Mouse (Mus musculus): ENCODE data around the gene Olfr988.
A peak's percentile ranks its signal among the peaks of the same experiment; 100 is the strongest.
"Not testable (repeated sequence)": the region's sequence is repeated elsewhere in the genome, so short reads cannot be mapped to it uniquely, and the experiment has no call there.

Olfr988 gene

DNA sequence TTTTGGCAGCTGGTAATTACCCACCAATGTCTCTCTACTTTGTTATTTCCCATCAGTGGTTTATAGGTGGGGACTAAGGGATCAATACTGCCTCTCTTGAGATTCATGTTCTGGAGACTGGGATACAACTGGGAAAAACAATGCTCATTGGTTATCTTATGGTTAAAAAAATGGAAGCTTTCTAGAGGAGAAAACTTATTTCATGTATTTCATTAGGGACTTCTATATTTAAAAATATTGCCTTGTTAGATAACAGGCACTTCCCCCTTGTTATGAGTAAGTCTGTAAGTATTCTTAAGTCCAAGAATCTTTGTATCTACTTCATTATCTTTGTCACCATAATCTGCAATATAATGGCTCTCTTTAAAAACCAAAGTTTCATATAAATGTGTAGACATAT, at the start of gene Olfr988:
Olfr988 (minus strand) TSS at position 101 of the 400 bp plus-strand sequence.
- DNase-seq (ENCODE audit: extremely low read depth, low read depth), result not testable (repeated sequence)

DNA sequence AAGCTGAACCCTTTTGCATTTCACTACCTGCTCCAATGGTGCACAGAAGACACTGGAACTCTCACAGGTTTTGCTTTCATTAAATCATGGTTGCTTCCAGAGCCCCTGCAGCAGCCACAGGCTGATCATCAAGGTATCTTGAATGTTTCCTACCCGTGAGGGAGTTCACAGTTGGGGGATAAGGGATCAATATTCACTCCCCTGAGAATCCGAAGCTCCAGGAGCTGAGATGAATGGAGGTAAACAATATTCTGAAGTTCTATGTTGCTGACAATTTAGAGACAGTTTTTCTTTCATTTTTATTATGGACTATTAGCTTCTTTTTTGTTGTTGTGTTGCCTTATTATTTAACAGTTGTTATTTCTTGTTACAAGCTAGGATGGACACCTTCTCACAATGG, 46.3 kb upstream of the Olfr988 start, which contains the start of gene Olfr992:
Olfr992 (minus strand) TSS at position 101 of the 400 bp plus-strand sequence.
- DNase-seq (ENCODE audit: extremely low read depth, low read depth), result no peak

DNA sequence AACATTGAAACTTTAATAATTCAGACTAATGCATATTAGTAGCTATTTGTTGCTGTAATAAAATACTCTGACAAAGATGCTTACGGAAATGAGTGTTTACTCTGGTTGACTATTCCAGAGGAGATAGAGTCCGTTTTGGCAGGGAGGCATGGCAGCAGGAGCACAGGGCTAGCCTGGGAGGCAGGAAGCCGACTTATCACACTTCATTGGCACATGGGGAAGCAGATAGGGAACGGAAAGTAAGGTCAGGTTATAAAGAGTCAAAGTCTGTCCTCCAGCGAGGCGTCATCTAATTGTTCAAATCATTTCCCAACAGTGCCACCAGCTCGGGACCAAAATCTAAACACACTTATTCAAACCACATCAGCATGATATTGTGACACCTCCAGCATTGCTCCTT, 23.1 kb downstream of the Olfr988 start:
- no peak for DNase-seq (ENCODE audit: extremely low read depth, low read depth)

DNA sequence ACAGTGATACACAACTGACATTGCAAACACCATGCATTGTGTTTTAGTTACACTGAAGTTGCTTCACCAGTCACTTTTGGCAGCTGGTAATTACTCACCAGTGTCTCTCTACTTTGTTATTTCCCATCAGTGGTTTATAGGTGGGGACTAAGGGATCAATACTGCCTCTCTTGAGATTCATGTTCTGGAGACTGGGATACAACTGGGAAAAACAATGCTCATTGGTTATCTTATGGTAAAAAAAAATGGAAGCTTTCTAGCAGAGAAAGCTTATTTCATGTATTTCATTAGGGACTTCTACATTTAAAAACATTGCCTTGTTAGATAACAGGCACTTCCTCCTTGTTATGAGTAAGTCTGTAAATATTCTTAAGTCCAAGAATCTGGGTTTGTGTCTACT, 23.8 kb downstream of the Olfr988 start, which contains the start of gene Olfr987:
Olfr987 (minus strand) TSS at position 101 of the 400 bp plus-strand sequence.
- DNase-seq (ENCODE audit: extremely low read depth, low read depth), result peak; percentile 3

DNA sequence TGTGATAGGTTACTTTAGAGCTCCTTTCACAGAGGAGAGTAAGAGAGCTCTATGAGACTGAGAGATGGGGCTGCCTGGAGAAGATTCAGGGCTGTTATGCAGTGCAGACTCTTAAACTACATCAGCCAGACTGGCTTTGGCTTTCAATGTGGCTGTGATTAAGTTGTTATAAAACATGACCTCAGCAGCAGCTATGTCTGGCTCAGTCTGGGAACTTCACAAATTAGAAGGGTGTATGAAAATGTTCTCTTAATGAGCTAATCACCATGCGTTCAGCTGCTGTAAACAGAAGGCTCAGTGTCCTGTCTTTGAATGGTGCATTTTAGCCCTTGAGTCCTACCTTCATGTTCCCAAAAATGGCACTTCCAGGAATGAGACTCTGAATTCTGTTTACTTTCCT, 43.9 kb downstream of the Olfr988 start:
- no peak for DNase-seq (ENCODE audit: extremely low read depth, low read depth)

Measured in MEL-GATA-1-ER (cell line).